Mouse (Mus musculus) lung, adult 2 months (tissue): ENCODE results near the gene Trpt1.

Experiments used
- CTCF ChIP-seq: fragments of 200-500 bp; IDR thresholded peaks from 2 replicates; pipeline ENCODE4 v1.5.1; 2011; ENCODE audit warnings: mild to moderate bottlenecking, low read length, control low read depth; ENCODE audit not compliant: insufficient read depth
- POLR2A ChIP-seq: fragments of 200-500 bp; IDR thresholded peaks from 2 replicates; pipeline ENCODE4 v1.6.1; 2011; ENCODE audit warnings: low read depth, mild to moderate bottlenecking, control low read depth, low read length, borderline replicate concordance; ENCODE audit errors: extremely low read depth

DNA sequence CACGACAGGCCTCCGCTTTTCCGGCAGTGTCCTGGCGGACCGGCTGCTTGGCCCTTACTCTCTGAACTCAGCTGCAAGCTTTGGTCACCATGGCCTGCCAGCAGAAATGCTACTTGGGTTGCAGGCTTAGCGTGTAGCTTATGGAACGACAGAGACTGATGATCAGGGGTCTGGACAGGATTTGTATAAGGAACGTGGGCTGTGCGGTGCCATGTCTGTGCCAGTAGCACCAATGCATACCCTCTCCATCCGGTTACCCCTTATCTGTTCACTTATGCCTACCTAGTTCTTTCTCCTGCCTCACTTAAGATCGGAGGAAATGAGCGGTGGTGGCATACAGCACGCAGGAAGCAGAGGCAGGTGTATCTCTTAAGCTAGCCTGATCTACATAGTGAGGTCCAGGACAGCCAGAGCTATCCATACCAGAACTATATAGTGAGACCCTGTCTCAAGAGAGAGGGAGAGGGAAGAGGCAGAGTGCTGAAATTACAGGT is 44.8 kb downstream of the Trpt1 start:
- TF ChIP-seq CTCF (no peak), POLR2A (no peak)
